Comparison of ENCODE assay signal across 8 mouse cellular contexts in genomic region chrX:21061866-21062543, GRCm38 (mm10). TPM values are rescaled to one million over a fixed set of nuclear protein-coding genes. Genes with fewer than 3 reads are reported as not detected.
A peak's percentile ranks its signal among the peaks of the same experiment; 100 is the strongest.
DNase-seq lines count a peak whose midpoint lies in the region; ATAC-seq and TF ChIP-seq lines count a peak whose summit lies in the region.

Zfp182 (minus strand) TSS chrX:21062316.

- peak within 1 kb of the TSS; percentile 95 to 97 for H3K4me3 ChIP-seq in MEL (ENCODE audit: control insufficient read depth in 1 of 2, insufficient read depth in 1 of 2, low read depth in 2 of 2, low read length in 2 of 2)
- H3K4me3 ChIP-seq in hindbrain, embryonic 10.5 days, result peak within 1 kb of the TSS; percentile 56
- peak within 1 kb of the TSS; percentile 47 for H3K4me3 ChIP-seq in lung, postnatal 0 days (ENCODE audit: low read depth, low read length)

- no peak for TF ChIP-seq CTCF in MEL (IDR thresholded peaks at IDR 0.05 in 2 of 3, conservative IDR thresholded peaks at IDR 0.05 in 1 of 3; ENCODE audit: control insufficient read depth in 1 of 3, insufficient read depth in 1 of 3, low read depth in 2 of 3, low read length in 3 of 3, poor library complexity in 1 of 3, severe bottlenecking in 1 of 3)
- TF ChIP-seq CTCF in lung, postnatal 0 days (IDR thresholded peaks at IDR 0.05), result no peak

- 17% methylated on average over 25 of the region's 25 CpGs for WGBS in hindbrain, embryonic 10.5 days
- WGBS in lung, postnatal 0 days, result 17% methylated on average over 25 of the region's 25 CpGs

- peak within 1 kb of the TSS; percentile 67 for H3K27ac ChIP-seq in MEL (ENCODE audit: control insufficient read depth, low read depth, low read length)
- H3K27ac ChIP-seq in hindbrain, embryonic 10.5 days, result peak within 1 kb of the TSS; percentile 81
- H3K27ac ChIP-seq in lung, postnatal 0 days (ENCODE audit: low read length), result no peak within 1 kb of the TSS

- DNase-seq in MEL (ENCODE audit: low read depth, low spot score), result peak; percentile 96
- DNase-seq in cerebellum, adult 8-10 months, result peak; percentile 62
- DNase-seq in forelimb bud, embryonic 11.5 days (ENCODE audit: low read depth, low spot score), result peak; percentile 71
- DNase-seq in hindbrain, embryonic 10.5 days (ENCODE audit: low spot score), result peak; percentile 73
- DNase-seq in layer of hippocampus, adult 9-11 months, result peak; percentile 85
- DNase-seq in lung, postnatal 0 days (ENCODE audit: low spot score), result peak; percentile 93
- peak; percentile 43 for DNase-seq in ovary, postnatal 14 days (ENCODE audit: low spot score)
- DNase-seq in thymus, postnatal 14 days, result peak; percentile 80

- H3K36me3 ChIP-seq in MEL (ENCODE audit: control insufficient read depth in 1 of 2, insufficient read depth in 2 of 2, low read length in 2 of 2), result peaks cover 0 to 9% of the 10 kb centered on the region in 2 experiments
- H3K36me3 ChIP-seq in hindbrain, embryonic 10.5 days, result no peaks in the 10 kb centered on the region
- H3K36me3 ChIP-seq in lung, postnatal 0 days (ENCODE audit: insufficient read depth, low read length), result no peaks in the 10 kb centered on the region

- no peak for TF ChIP-seq RAD21 in MEL (IDR thresholded peaks at IDR 0.05; ENCODE audit: low read depth, low read length)

- no peaks in the 10 kb centered on the region; a peak in 1 of 4 replicates for H3K27me3 ChIP-seq in MEL (ENCODE audit: control insufficient read depth in 1 of 2, insufficient read depth in 2 of 2, low read length in 2 of 2)
- no peaks in the 10 kb centered on the region for H3K27me3 ChIP-seq in hindbrain, embryonic 10.5 days (ENCODE audit: insufficient read depth, poor library complexity, severe bottlenecking)
- H3K27me3 ChIP-seq in lung, postnatal 0 days (replicated peaks; ENCODE audit: insufficient read depth, low read length), result no peaks in the 10 kb centered on the region

- peaks cover 5% of the 10 kb centered on the region for H3K79me2 ChIP-seq in MEL (ENCODE audit: control insufficient read depth, insufficient read depth, low read length, poor library complexity)

- H3K4me2 ChIP-seq in lung, postnatal 0 days (replicated peaks; ENCODE audit: low read depth, low read length), result peak within 1 kb of the TSS; percentile 49

- ATAC-seq in lung, postnatal 0 days, result peak; percentile 98

- peaks cover 2 to 4% of the 10 kb centered on the region in 2 experiments; a peak in 1 of 4 replicates for H3K4me1 ChIP-seq in MEL (ENCODE audit: control insufficient read depth in 1 of 2, insufficient read depth in 2 of 2, low read length in 2 of 2)
- no peaks in the 10 kb centered on the region for H3K4me1 ChIP-seq in hindbrain, embryonic 10.5 days (replicated peaks)
- H3K4me1 ChIP-seq in lung, postnatal 0 days (ENCODE audit: insufficient read depth, low read depth, low read length), result no peaks in the 10 kb centered on the region

- peak; percentile 46 to 79; a peak in 3 of 4 replicates for TF ChIP-seq POLR2A in MEL (IDR thresholded peaks at IDR 0.05; ENCODE audit: control insufficient read depth in 1 of 2, insufficient read depth in 1 of 2, low read depth in 1 of 2, low read length in 2 of 2, poor library complexity in 1 of 2)

- 0 out of 4 replicates have a peak, but pooled peaks of 1 of the 2 experiments have one; percentile 5 for TF ChIP-seq EP300 in MEL (IDR thresholded peaks at IDR 0.05; ENCODE audit: low read depth in 1 of 2, low read length in 2 of 2)
- TF ChIP-seq EP300 in lung, postnatal 0 days (IDR thresholded peaks at IDR 0.05), result no peak

- peak within 1 kb of the TSS; percentile 73 for H3K9ac ChIP-seq in MEL (ENCODE audit: control insufficient read depth, low read depth, low read length, poor library complexity, severe bottlenecking)
- H3K9ac ChIP-seq in lung, postnatal 0 days (replicated peaks; ENCODE audit: low read depth), result peak within 1 kb of the TSS; percentile 36

- H3K9me3 ChIP-seq in MEL (replicated peaks; ENCODE audit: insufficient read depth, low read length), result no peaks in the 10 kb centered on the region
- no peaks in the 10 kb centered on the region for H3K9me3 ChIP-seq in hindbrain, embryonic 10.5 days
- H3K9me3 ChIP-seq in lung, postnatal 0 days (ENCODE audit: low read length), result no peaks in the 10 kb centered on the region

TF ChIP-seq in MEL, 35 proteins besides CTCF, POLR2A, EP300 and RAD21:
- TF ChIP-seq SMC3 (IDR thresholded peaks at IDR 0.05; ENCODE audit: low read depth, low read length) (no peak), UBTF (IDR thresholded peaks at IDR 0.05; ENCODE audit: borderline replicate concordance, insufficient read depth, low read depth, low read length) (no peak), HCFC1 (IDR thresholded peaks at IDR 0.05; ENCODE audit: low read depth, low read length) (peak; percentile 97), MAFK (IDR thresholded peaks at IDR 0.05; ENCODE audit: borderline replicate concordance, low read depth, low read length) (0 out of 2 replicates have a peak, but pooled peaks have one; percentile 34), MXI1 (IDR thresholded peaks at IDR 0.05; ENCODE audit: low read depth, low read length) (peak; percentile 51; the same call in 1 of the 2 replicates), ELF1 (IDR thresholded peaks at IDR 0.05; ENCODE audit: low read depth, low read length) (peak; percentile 100), NRF1 (IDR thresholded peaks at IDR 0.05; ENCODE audit: insufficient read depth, low read depth, low read length, poor library complexity, severe bottlenecking) (peak; percentile 95), TCF12 (IDR thresholded peaks at IDR 0.05; ENCODE audit: low read depth, low read length) (peak; percentile 67), MYC (IDR thresholded peaks at IDR 0.05; ENCODE audit: low read depth, low read length) (0 out of 2 replicates have a peak, but pooled peaks have one; percentile 20), MAZ (IDR thresholded peaks at IDR 0.05; ENCODE audit: low read depth, low read length) (no peak; the same call in 1 of the 2 replicates), TAL1 (IDR thresholded peaks at IDR 0.05; ENCODE audit: low read length) (no peak), POLR2AphosphoS5 (IDR thresholded peaks at IDR 0.05; ENCODE audit: borderline replicate concordance, low read depth, low read length) (no peak), USF1 (IDR thresholded peaks at IDR 0.05; ENCODE audit: low read depth, low read length) (no peak), JUND (IDR thresholded peaks at IDR 0.05; ENCODE audit: low read depth, low read length) (no peak), MEF2A (IDR thresholded peaks at IDR 0.05; ENCODE audit: extremely low read depth, insufficient replicate concordance, low read depth, low read length, poor library complexity, severe bottlenecking) (no peak), KAT2A (conservative IDR thresholded peaks at IDR 0.05; ENCODE audit: low read depth, low read length) (peak; percentile 86), POLR2AphosphoS2 (IDR thresholded peaks at IDR 0.05; ENCODE audit: low read length) (peak; percentile 77; the same call in 1 of the 2 replicates), USF2 (IDR thresholded peaks at IDR 0.05; ENCODE audit: borderline replicate concordance in 1 of 2, insufficient read depth in 1 of 2, low read depth in 1 of 2, low read length in 2 of 2) (no peak), TBP (IDR thresholded peaks at IDR 0.05; ENCODE audit: low read depth, low read length) (peak; percentile 83), MAX (IDR thresholded peaks at IDR 0.05; ENCODE audit: low read length) (no peak), ETS1 (IDR thresholded peaks at IDR 0.05; ENCODE audit: low read depth, low read length) (peak; percentile 50; the same call in 1 of the 2 replicates), MYB (IDR thresholded peaks at IDR 0.05; ENCODE audit: low read depth, low read length) (peak; percentile 78), ZKSCAN1 (IDR thresholded peaks at IDR 0.05; ENCODE audit: low read depth, low read length) (0 out of 2 replicates have a peak, but pooled peaks have one; percentile 20), CHD1 (IDR thresholded peaks at IDR 0.05; ENCODE audit: low read depth, low read length) (peak; percentile 91; the same call in 1 of the 2 replicates), CHD2 (IDR thresholded peaks at IDR 0.05; ENCODE audit: low read length) (no peak), E2F4 (IDR thresholded peaks at IDR 0.05; ENCODE audit: borderline replicate concordance, low read depth, low read length) (peak; percentile 77; the same call in 1 of the 2 replicates), ZMIZ1 (IDR thresholded peaks at IDR 0.05; ENCODE audit: low read depth, low read length) (peak; percentile 67; the same call in 1 of the 2 replicates), SIN3A (IDR thresholded peaks at IDR 0.05; ENCODE audit: low read length) (peak; percentile 95), ZC3H11A (IDR thresholded peaks at IDR 0.05; ENCODE audit: low read depth, low read length) (no peak), NELFE (IDR thresholded peaks at IDR 0.05; ENCODE audit: low read depth, low read length) (peak; percentile 72), ZNF384 (IDR thresholded peaks at IDR 0.05; ENCODE audit: low read depth, low read length) (peak; percentile 95), RCOR1 (IDR thresholded peaks at IDR 0.05; ENCODE audit: low read depth, low read length) (no peak), BHLHE40 (IDR thresholded peaks at IDR 0.05; ENCODE audit: borderline replicate concordance, low read depth, low read length) (no peak), GABPA (IDR thresholded peaks at IDR 0.05; ENCODE audit: low read depth, low read length) (no peak), GATA1 (IDR thresholded peaks at IDR 0.05; ENCODE audit: low read depth, low read length) (peak; percentile 21; the same call in 1 of the 2 replicates)

RNA-seq across cellular contexts. Expression of gene Zfp182, which starts in this region (rescaled TPM):
- 5.1 and 5.7 TPM in 2 replicates for total RNA-seq in MEL (2012; rRNA removed)
- 1 to 10 TPM in 1 of 2 experiments, not detected in 1; 4.5 TPM for polyA plus RNA-seq in MEL (2012; ENCODE audit: insufficient read depth in 1 of 2, insufficient read length in 2 of 2, low read depth in 1 of 2, low replicate concordance in 2 of 2, missing spikeins in 1 of 2)
- polyA plus RNA-seq in hindbrain, embryonic 10.5 days (2016; fragmentation: Nextera tagmentation; extraction: Ambion mirVana), result 4.1 and 6.0 TPM in 2 replicates
- polyA plus RNA-seq in lung, postnatal 0 days (2015; fragmentation: Nextera tagmentation; extraction: Ambion mirVana), result 3.7 and 4.4 TPM in 2 replicates

Comparison
In these comparisons a context has a peak if more than half of its experiments do, and no peak if none do; other contexts are left out.
1. DNase-seq: peak in every context shown above with its lines; median percentile 96 in MEL; 93 in lung, postnatal 0 days; 85 in layer of hippocampus, adult 9-11 months; 80 in thymus, postnatal 14 days; 73 in hindbrain, embryonic 10.5 days; 71 in forelimb bud, embryonic 11.5 days; 62 in cerebellum, adult 8-10 months; 43 in ovary, postnatal 14 days.